Mouse (Mus musculus): ENCODE measurements at regions not wholly inside any gene's neighbourhood (a gene's known extent, or its start where the extent isn't known, plus 50 kb on each side); places are given as distances from the start of the nearest gene placed in this dataset.

DNA sequence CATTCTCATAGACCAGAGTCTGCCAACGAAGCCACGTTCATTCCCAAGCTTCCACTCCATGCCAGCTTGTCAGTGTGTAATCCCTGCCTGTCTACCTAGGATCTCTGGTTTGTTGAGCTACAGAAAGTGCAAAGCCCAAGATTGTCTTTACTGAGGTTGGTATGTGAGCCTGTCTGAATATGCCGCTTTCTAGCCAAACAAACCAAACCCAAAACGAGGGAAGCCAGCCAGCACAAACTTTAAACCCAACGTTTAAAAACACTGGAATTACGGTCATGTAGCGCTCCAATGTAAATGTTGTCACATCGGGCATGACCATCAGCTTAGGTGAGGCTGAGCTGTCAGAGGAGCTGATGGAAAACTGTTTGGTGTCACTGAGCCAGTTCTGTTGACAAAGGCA is 741.6 kb downstream of the Efnb2 start:
- TF ChIP-seq POLR2A (IDR thresholded peaks at IDR 0.05; ENCODE audit: insufficient read depth, low read length): no peak
- TF ChIP-seq CTCF (IDR thresholded peaks at IDR 0.05; ENCODE audit: low read depth, low read length): no peak
- no peak for TF ChIP-seq EP300 (IDR thresholded peaks at IDR 0.05; ENCODE audit: insufficient read depth, low read depth, low read length)
